ENCODE assay signal across 9 mouse cellular contexts in genomic region chr4:145836863-145837440, GRCm38 (mm10). TPM values are rescaled to one million over a fixed set of nuclear protein-coding genes. Genes with fewer than 3 reads are reported as not detected.
DNase-seq lines count a peak whose midpoint lies in the region; ATAC-seq lines count a peak whose summit lies in the region.
"Not testable (repeated sequence)": the region's sequence is repeated elsewhere in the genome, so short reads cannot be mapped to it uniquely, and the experiment has no call there.
"Had no signal": no experiment of that assay in that cellular context is flagged by ENCODE, and none has a peak within 500 bp of the region (broad histone marks: within the 10 kb centered on the region; RNA-seq: fewer than 3 reads in every experiment).

No protein-coding gene starts in this region.

- H3K4me3 ChIP-seq in embryonic facial prominence, embryonic 13.5 days; hindbrain, embryonic 15.5 days; limb, embryonic 11.5 days (ENCODE audit: low read depth, low read length): not testable (repeated sequence)

- H3K27ac ChIP-seq in embryonic facial prominence, embryonic 13.5 days; hindbrain, embryonic 15.5 days (replicated peaks); limb, embryonic 11.5 days (replicated peaks; ENCODE audit: low read depth, low read length): not testable (repeated sequence)

- H3K27me3 ChIP-seq in embryonic facial prominence, embryonic 13.5 days; hindbrain, embryonic 15.5 days; limb, embryonic 11.5 days (ENCODE audit: control insufficient read depth, insufficient read depth, low read length): not testable (repeated sequence)

- not testable (repeated sequence) for H3K4me2 ChIP-seq in embryonic facial prominence, embryonic 13.5 days; hindbrain, embryonic 15.5 days; limb, embryonic 11.5 days (ENCODE audit: low read depth, severe bottlenecking)

- H3K36me3 ChIP-seq in embryonic facial prominence, embryonic 13.5 days; hindbrain, embryonic 15.5 days; limb, embryonic 11.5 days (ENCODE audit: control insufficient read depth, insufficient read depth, low read length): not testable (repeated sequence)

- WGBS in embryonic facial prominence, embryonic 13.5 days: 63% methylated on average over 55 of the region's 75 CpGs
- WGBS in hindbrain, embryonic 15.5 days: 65% methylated on average over 53 of the region's 75 CpGs
- WGBS in limb, embryonic 11.5 days: 58% methylated on average over 47 of the region's 75 CpGs

- not testable (repeated sequence) for H3K4me1 ChIP-seq in embryonic facial prominence, embryonic 13.5 days; hindbrain, embryonic 15.5 days (replicated peaks); limb, embryonic 11.5 days (ENCODE audit: control insufficient read depth, insufficient read depth, low read length)

- DNase-seq in R1 (ENCODE audit: low read depth, low spot score): peak; percentile 57
- peak; percentile 21 for DNase-seq in limb, embryonic 11.5 days (ENCODE audit: low spot score)
- DNase-seq in right cerebral cortex, postnatal 14 days: peak; percentile 9
- DNase-seq in urinary bladder, postnatal 10 days (ENCODE audit: low spot score): peak; percentile 13

- H3K9me3 ChIP-seq in embryonic facial prominence, embryonic 13.5 days: peaks cover 15% of the 10 kb centered on the region
- H3K9me3 ChIP-seq in hindbrain, embryonic 15.5 days; limb, embryonic 11.5 days (ENCODE audit: control insufficient read depth, low read length): not testable (repeated sequence)

- peak; percentile 86 for ATAC-seq in embryonic facial prominence, embryonic 13.5 days (ENCODE audit: insufficient number of reproducible peaks, insufficient read depth, low FRiP score, low TSS enrichment, low read depth)
- peak; percentile 64 for ATAC-seq in granulocyte monocyte progenitor cell, adult 5-6 weeks (replicated peaks; ENCODE audit: poor library complexity, severe bottlenecking)
- peak; percentile 87 for ATAC-seq in hindbrain, embryonic 15.5 days (ENCODE audit: low FRiP score, low read depth)
- ATAC-seq in limb, embryonic 11.5 days (ENCODE audit: insufficient number of reproducible peaks, low FRiP score, low TSS enrichment, low read depth): peak; percentile 85
- peak; percentile 31; the same call in 1 of the 2 replicates for ATAC-seq in megakaryocyte progenitor cell, adult 5-6 weeks (replicated peaks; ENCODE audit: poor library complexity)

- H3K9ac ChIP-seq in embryonic facial prominence, embryonic 13.5 days; hindbrain, embryonic 15.5 days; limb, embryonic 11.5 days (ENCODE audit: low read length): not testable (repeated sequence)

RNA-seq across cellular contexts. Expression of gene Zfp986, which starts 31.6 kb away (rescaled TPM):
- not detected in 2 replicates for polyA plus RNA-seq in embryonic facial prominence, embryonic 13.5 days (2015; fragmentation: Nextera tagmentation; extraction: Ambion mirVana)
- total RNA-seq in granulocyte monocyte progenitor cell, adult 5-6 weeks (2014; fragmentation: Nextera tagmentation): not detected in 2 replicates
- not detected in 2 replicates for total RNA-seq in granulocyte monocyte progenitor cell, adult 5-6 weeks (2017)
- not detected in 2 replicates for polyA plus RNA-seq in hindbrain, embryonic 15.5 days (2015; fragmentation: Nextera tagmentation; extraction: Ambion mirVana)
- not detected in 2 replicates for polyA plus RNA-seq in limb, embryonic 11.5 days (2014; fragmentation: Nextera tagmentation; extraction: Ambion mirVana)
- 0.27 TPM in 1 of 2 replicates, not detected in the other for total RNA-seq in megakaryocyte progenitor cell, adult 5-6 weeks (2015)
- not detected in 2 replicates for total RNA-seq in megakaryocyte progenitor cell, adult 5-6 weeks (2017)
- total RNA-seq: gastrocnemius, adult 8-10 months had no signal

Comparison
In these comparisons a context has a peak if more than half of its experiments do, and no peak if none do; other contexts are left out.
1. ATAC-seq: peak in every context shown above with its lines; median percentile 87 in hindbrain, embryonic 15.5 days; 86 in embryonic facial prominence, embryonic 13.5 days; 85 in limb, embryonic 11.5 days; 64 in granulocyte monocyte progenitor cell, adult 5-6 weeks; 31 in megakaryocyte progenitor cell, adult 5-6 weeks.